Mouse (Mus musculus) midbrain, postnatal 0 days (tissue): ENCODE data around the gene Moap1. TPM values are rescaled to one million over a fixed set of nuclear protein-coding genes. Genes with fewer than 3 reads are reported as not detected.

Source experiments
- ATAC-seq: fragments of 200-750 bp; cut with Nextera tagmentation; 2 replicates; pipeline ENCODE4 v1.8.0; 2017; ENCODE audit warnings: moderate number of reproducible peaks, mild to moderate bottlenecking, moderate TSS enrichment, moderate library complexity; ENCODE audit not compliant: low FRiP score
- DNase-seq: peaks from one replicate; pipeline ENCODE4 v3.0.0-alpha.2; 2015; ENCODE audit warnings: low spot score
- H3K27ac ChIP-seq: fragments of 300-500 bp; sonication (generic); 2 replicates; pipeline ENCODE4 v1.5.1; 2014; ENCODE audit warnings: low read depth, mild to moderate bottlenecking, low read length, mixed read lengths
- H3K27me3 ChIP-seq: fragments of 300-500 bp; sonication (generic); 2 replicates; pipeline ENCODE4 v1.6.1; 2014; ENCODE audit warnings: low read length, control low read depth, mixed read lengths; ENCODE audit not compliant: insufficient read depth
- H3K36me3 ChIP-seq: fragments of 300-500 bp; sonication (generic); 2 replicates; pipeline ENCODE4 v1.6.1; 2014; ENCODE audit warnings: low read length, control low read depth, mixed read lengths; ENCODE audit not compliant: insufficient read depth
- H3K4me1 ChIP-seq: fragments of 300-500 bp; sonication (generic); 2 replicates; pipeline ENCODE4 v1.6.1; 2014; ENCODE audit warnings: mild to moderate bottlenecking, control low read depth, antibody characterized with exemption, low read length, mixed read lengths; ENCODE audit not compliant: insufficient read depth
- H3K4me2 ChIP-seq: fragments of 300-500 bp; sonication (generic); 2 replicates; pipeline ENCODE4 v1.6.1; 2014; ENCODE audit warnings: low read depth, mild to moderate bottlenecking, low read length, mixed read lengths; ENCODE audit not compliant: poor library complexity, severe bottlenecking
- H3K4me3 ChIP-seq: fragments of 300-500 bp; sonication (generic); 2 replicates; pipeline ENCODE4 v1.5.1; 2014; ENCODE audit warnings: low read depth, mild to moderate bottlenecking, low read length, moderate library complexity
- H3K9ac ChIP-seq: fragments of 300-500 bp; sonication (generic); replicated peaks from 2 replicates; pipeline ENCODE4 v1.6.1; 2014; ENCODE audit warnings: mild to moderate bottlenecking, low read length, moderate library complexity, mixed read lengths; ENCODE audit not compliant: poor library complexity, severe bottlenecking
- H3K9me3 ChIP-seq: fragments of 300-500 bp; sonication (generic); 2 replicates; pipeline ENCODE4 v1.6.1; 2016; ENCODE audit warnings: low read length, control low read depth
- CTCF ChIP-seq: IDR thresholded peaks from 2 replicates; pipeline ENCODE4 v1.5.1; 2016; ENCODE audit warnings: antibody characterized with exemption, mild to moderate bottlenecking
- WGBS: fragments of 180-500 bp; shearing (Covaris S2); extraction: QIAGEN DNeasy Blood & Tissue Kit; methylation state at CpG from one replicate; pipeline ENCODE4 v1.1.7; 2014; 5-methylcytosine and 5-hydroxymethylcytosine counted together
- polyA plus RNA-seq: library from polyadenylated mRNA; unstranded; fragments of >200 nt; fragmentation: Nextera tagmentation; extraction: Ambion mirVana; gene quantifications from 2 replicates; pipeline ENCODE4 v1.2.1, GENCODE M21; 2015
- total RNA-seq: library from RNA; depleted of rRNA; stranded (reverse); fragments of >200 nt; gene quantifications from 2 replicates; pipeline ENCODE4 v1.2.3, GENCODE M21; 2014

The Moap1 gene
- total and polyA plus RNA-seq, 2 experiments from 2014 or later, result 20.9 to 71.8 TPM

DNA sequence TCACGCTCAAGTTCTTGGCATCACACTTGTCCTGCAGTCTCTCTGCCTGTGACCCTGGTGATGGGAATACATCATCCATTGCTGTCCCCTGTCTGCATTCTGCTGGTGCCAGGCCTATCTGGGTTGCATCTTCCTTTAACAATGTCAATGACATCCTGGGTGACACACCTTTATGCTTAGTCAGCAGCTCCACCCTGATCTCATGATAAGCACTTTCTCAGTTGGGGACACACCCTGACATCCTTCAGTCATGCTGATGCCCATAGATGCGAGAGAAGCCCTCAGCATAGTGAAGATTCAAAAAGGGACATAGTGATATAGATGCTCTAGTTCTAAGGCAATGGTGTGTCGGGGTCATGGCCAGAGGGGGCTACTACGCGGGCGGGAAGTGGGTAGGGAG lies 18.3 kb downstream of the Moap1 start:
- H3K4me1 ChIP-seq, result peaks cover 3% of the 10 kb centered on the region; the same call in 1 of the 2 replicates
- DNase-seq (no peak), ATAC-seq (no peak)
- no peaks in the 10 kb centered on the region for H3K9me3 ChIP-seq
- no peaks in the 10 kb centered on the region for H3K36me3 ChIP-seq
- no peak overlapping the region for H3K9ac ChIP-seq
- H3K4me2 ChIP-seq, result no peak overlapping the region
- H3K27ac ChIP-seq, result no peak overlapping the region
- 94% methylated on average over 6 of the region's 6 CpGs for WGBS
- no peak overlapping the region for H3K4me3 ChIP-seq
- H3K27me3 ChIP-seq, result no peaks in the 10 kb centered on the region
- no peak for TF ChIP-seq CTCF

DNA sequence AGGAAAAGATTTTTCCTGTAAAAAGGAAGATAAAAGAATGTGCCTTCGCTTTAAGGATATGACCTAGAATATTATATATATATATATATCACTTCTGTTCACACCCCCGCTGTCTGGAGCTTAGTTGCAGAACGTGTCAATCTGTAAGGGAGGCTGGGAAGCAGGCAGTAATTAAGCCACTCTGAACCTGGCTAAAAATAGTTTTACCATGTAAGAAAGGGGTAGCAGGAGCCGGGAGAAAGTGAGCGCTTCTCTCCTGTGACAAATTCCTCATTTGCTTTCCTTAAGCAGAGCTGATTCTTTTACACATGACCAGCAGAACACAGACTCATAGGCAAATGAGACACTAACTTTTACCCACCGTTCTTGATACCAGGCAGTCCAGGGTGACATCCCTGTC lies 19.6 kb downstream of the Moap1 start:
- no peaks in the 10 kb centered on the region for H3K36me3 ChIP-seq
- no peak overlapping the region for H3K4me3 ChIP-seq
- no peak overlapping the region for H3K27ac ChIP-seq
- H3K9ac ChIP-seq, result no peak overlapping the region
- WGBS, result 67% methylated on average over 6 of the region's 6 CpGs
- H3K4me2 ChIP-seq, result no peak overlapping the region
- DNase-seq, result peak; percentile 64
- no peaks in the 10 kb centered on the region; the same call in 1 of the 2 replicates for H3K4me1 ChIP-seq
- TF ChIP-seq CTCF, result no peak
- no peak for ATAC-seq
- H3K27me3 ChIP-seq, result no peaks in the 10 kb centered on the region
- H3K9me3 ChIP-seq, result no peaks in the 10 kb centered on the region

DNA sequence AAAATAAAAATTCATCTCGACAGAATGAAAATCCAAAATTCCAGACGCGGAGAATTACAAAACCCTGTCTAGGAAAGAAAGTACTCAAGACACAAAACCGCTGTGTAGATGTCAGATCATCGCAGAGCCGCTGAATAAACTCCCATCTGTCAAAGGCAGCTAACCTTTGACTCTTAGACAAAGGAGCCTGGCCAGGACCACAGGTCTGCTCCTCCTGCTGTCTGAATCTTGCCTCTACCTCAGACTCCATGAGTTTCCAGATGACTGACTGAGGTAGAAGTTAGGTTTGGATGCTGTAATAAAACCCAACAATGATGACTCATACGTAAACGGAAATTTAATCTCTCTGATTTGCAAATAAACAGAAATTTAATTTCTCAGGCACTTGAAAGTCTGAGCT lies 20.5 kb downstream of the Moap1 start:
- H3K9ac ChIP-seq, result no peak overlapping the region
- 68% methylated on average over 8 of the region's 8 CpGs for WGBS
- H3K4me2 ChIP-seq, result no peak overlapping the region
- no peak for ATAC-seq
- TF ChIP-seq CTCF, result no peak
- no peaks in the 10 kb centered on the region for H3K27me3 ChIP-seq
- no peaks in the 10 kb centered on the region; the same call in 1 of the 2 replicates for H3K4me1 ChIP-seq
- no peaks in the 10 kb centered on the region for H3K9me3 ChIP-seq
- no peaks in the 10 kb centered on the region for H3K36me3 ChIP-seq
- H3K4me3 ChIP-seq, result no peak overlapping the region
- DNase-seq, result no peak
- H3K27ac ChIP-seq, result no peak overlapping the region

DNA sequence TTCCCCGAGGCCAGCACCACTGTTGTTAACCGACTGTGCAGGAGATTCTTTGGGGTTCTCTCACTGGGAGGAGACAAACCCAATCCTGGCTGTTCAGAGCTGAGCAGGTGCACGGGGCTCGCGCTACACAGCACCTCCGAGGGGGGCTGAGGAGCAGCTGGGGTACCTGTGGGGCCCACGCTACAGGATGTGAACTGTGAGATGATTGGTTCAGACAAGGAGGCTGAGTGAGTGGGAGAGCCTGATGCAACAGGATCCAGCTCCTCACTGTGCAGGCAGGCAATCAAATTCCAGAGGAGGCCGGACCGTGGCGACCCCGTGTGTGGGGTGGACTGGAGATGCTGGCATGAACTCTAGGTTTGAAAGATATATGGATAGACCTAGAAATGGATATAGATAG lies 21.0 kb downstream of the Moap1 start:
- no peaks in the 10 kb centered on the region; the same call in 1 of the 2 replicates for H3K4me1 ChIP-seq
- TF ChIP-seq CTCF, result no peak
- no peaks in the 10 kb centered on the region for H3K9me3 ChIP-seq
- ATAC-seq (no peak), DNase-seq (no peak)
- H3K4me3 ChIP-seq, result no peak overlapping the region
- no peaks in the 10 kb centered on the region for H3K36me3 ChIP-seq
- no peak overlapping the region for H3K27ac ChIP-seq
- no peaks in the 10 kb centered on the region for H3K27me3 ChIP-seq
- H3K4me2 ChIP-seq, result no peak overlapping the region
- no peak overlapping the region for H3K9ac ChIP-seq
- WGBS, result 59% methylated on average over 11 of the region's 11 CpGs

DNA sequence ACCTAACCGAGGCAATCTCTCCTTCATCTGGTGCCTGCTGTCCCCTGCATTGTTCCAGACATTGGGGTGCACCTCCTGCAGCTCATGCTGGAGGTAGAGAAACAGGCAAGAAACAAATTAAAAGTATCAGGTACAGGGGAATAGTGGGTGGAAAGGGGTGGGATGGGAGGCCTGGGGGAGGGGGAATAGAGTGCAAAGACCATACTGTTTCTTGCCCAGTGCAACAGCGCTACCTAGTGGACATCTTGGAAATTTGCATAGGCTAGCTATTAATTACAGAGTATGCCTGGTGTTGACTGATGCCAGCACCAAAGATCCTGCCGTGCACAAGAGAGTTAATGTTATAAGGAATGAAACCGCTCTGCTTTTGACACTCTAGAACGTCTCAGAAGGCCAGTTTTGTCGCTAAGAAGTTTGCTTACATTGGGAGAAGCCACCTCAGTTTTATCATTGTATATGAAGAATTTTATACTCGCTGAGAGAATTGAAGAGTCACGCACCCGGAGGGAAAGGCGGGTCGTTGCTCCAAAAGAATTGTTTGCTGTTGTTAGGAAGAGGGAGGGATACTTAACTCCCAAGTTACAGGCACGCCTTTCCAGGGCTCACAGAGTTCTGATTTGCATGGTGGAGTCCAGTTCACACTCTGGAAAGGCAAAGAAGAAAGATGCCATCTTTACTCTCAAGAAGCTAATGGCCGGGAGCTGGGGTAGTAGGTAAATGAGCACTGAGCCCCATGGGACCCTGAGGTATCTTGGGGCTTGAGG lies 23.7 kb downstream of the Moap1 start:
- DNase-seq (peak; percentile 81), ATAC-seq (peak; percentile 76; the same call in 1 of the 2 replicates)
- Histone ChIP-seq H3K36me3 (no peaks in the 10 kb centered on the region), H3K4me1 (no peaks in the 10 kb centered on the region; the same call in 1 of the 2 replicates), H3K4me3 (no peak overlapping the region), H3K27me3 (no peaks in the 10 kb centered on the region), H3K27ac (no peak overlapping the region), H3K9ac (no peak overlapping the region), H3K4me2 (peak overlapping the region; percentile 18; the same call in 1 of the 2 replicates), H3K9me3 (no peaks in the 10 kb centered on the region)
- WGBS, result 28% methylated on average over 13 of the region's 13 CpGs
- peak; percentile 89 for TF ChIP-seq CTCF

DNA sequence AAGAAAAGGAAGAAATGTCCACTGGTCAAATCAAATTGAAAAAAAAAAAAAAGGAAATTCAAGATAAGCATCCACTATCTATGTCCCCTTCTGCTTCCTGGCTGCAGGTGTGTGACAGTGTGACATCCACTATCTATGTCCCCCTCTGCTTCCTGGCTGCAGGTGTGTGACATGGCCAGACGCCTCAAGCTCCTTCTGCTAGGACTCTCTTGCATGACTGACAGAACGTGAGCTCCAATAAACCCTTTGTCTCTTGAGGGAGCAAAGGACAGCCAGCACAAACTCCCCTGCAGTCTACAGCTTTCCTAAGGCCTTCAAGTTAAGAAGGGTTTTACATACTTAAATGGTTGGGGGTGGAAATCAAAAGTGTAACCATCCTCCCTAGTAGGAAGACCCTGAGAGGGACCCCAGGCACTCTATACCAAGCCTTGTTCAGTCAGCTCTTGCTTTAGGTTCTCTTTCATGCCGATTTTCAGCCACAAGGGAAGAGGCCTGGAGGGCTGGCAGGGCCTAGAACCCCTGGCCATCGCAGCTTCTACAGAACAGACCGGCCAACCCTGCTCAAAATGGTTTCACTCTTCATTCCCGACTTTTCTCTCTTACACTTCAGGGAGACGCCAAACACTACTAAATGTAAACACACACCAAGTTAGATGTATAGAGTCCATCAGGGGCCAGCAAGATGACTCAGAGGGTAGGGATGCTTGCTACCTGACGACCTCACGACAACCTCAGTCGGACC lies 28.6 kb downstream of the Moap1 start:
- H3K27me3 ChIP-seq, result no peaks in the 10 kb centered on the region
- no peaks in the 10 kb centered on the region for H3K36me3 ChIP-seq
- no peak for DNase-seq
- H3K4me2 ChIP-seq, result no peak overlapping the region
- no peak for TF ChIP-seq CTCF
- H3K4me1 ChIP-seq, result no peaks in the 10 kb centered on the region; the same call in 1 of the 2 replicates
- no peaks in the 10 kb centered on the region for H3K9me3 ChIP-seq
- no peak overlapping the region for H3K27ac ChIP-seq
- H3K4me3 ChIP-seq, result no peak overlapping the region
- H3K9ac ChIP-seq, result no peak overlapping the region
- ATAC-seq, result no peak
- 85% methylated on average over 10 of the region's 10 CpGs for WGBS
